Mouse (Mus musculus) limb, embryonic 14.5 days (tissue): ENCODE measurements around the gene Tmem50a. TPM values are rescaled to one million over a fixed set of nuclear protein-coding genes. Genes with fewer than 3 reads are reported as not detected.
A peak's percentile ranks its signal among the peaks of the same experiment; 100 is the strongest.

ENCODE experiments used
- ATAC-seq: fragments of 200-750 bp; cut with Nextera tagmentation; 2 replicates; pipeline ENCODE4 v1.8.0; 2017; ENCODE audit warnings: low read depth, moderate number of reproducible peaks, moderate TSS enrichment; ENCODE audit not compliant: low FRiP score
- DNase-seq: peaks from one replicate; pipeline ENCODE4 v3.0.0-alpha.2; 2015; ENCODE audit warnings: low spot score
- H3K27ac ChIP-seq: fragments of 300-500 bp; sonication (generic); replicated peaks from 2 replicates; pipeline ENCODE4 v1.5.1; 2014; ENCODE audit warnings: low read depth, mild to moderate bottlenecking, low read length, moderate library complexity, mixed read lengths
- H3K27me3 ChIP-seq: fragments of 300-500 bp; sonication (generic); 2 replicates; pipeline ENCODE4 v1.6.1; 2014; ENCODE audit warnings: low read length, mixed read lengths; ENCODE audit not compliant: control insufficient read depth, insufficient read depth
- H3K36me3 ChIP-seq: fragments of 300-500 bp; sonication (generic); 2 replicates; pipeline ENCODE4 v1.6.1; 2014; ENCODE audit warnings: mild to moderate bottlenecking, low read length, moderate library complexity, mixed read lengths; ENCODE audit not compliant: control insufficient read depth, insufficient read depth
- H3K4me1 ChIP-seq: fragments of 300-500 bp; sonication (generic); 2 replicates; pipeline ENCODE4 v1.6.1; 2014; ENCODE audit warnings: antibody characterized with exemption, low read length, mixed read lengths; ENCODE audit not compliant: control insufficient read depth, insufficient read depth
- H3K4me2 ChIP-seq: fragments of 300-500 bp; sonication (generic); replicated peaks from 2 replicates; pipeline ENCODE4 v1.6.1; 2014; ENCODE audit warnings: low read depth, mild to moderate bottlenecking, low read length, moderate library complexity; ENCODE audit not compliant: severe bottlenecking
- H3K4me3 ChIP-seq: fragments of 300-500 bp; sonication (generic); replicated peaks from 2 replicates; pipeline ENCODE4 v1.5.1; 2014; ENCODE audit warnings: low read length
- H3K9ac ChIP-seq: fragments of 300-500 bp; sonication (generic); 2 replicates; pipeline ENCODE4 v1.6.1; 2014; ENCODE audit warnings: mild to moderate bottlenecking, low read depth, low read length, moderate library complexity; ENCODE audit not compliant: severe bottlenecking
- H3K9me3 ChIP-seq: fragments of 300-500 bp; sonication (generic); 2 replicates; pipeline ENCODE4 v1.6.1; 2016; ENCODE audit warnings: low read length; ENCODE audit not compliant: control insufficient read depth
- POLR2A ChIP-seq: fragments of 200-500 bp; IDR thresholded peaks from 2 replicates; pipeline ENCODE4 v1.8.0; 2012; ENCODE audit warnings: inconsistent platforms, mild to moderate bottlenecking, moderate library complexity, borderline replicate concordance; ENCODE audit not compliant: insufficient read depth, insufficient read length; ENCODE audit errors: extremely low read depth
- WGBS: fragments of 180-500 bp; shearing (Covaris S2); extraction: QIAGEN DNeasy Blood & Tissue Kit; methylation state at CpG from one replicate; pipeline ENCODE4 v1.1.7; 2014; 5-methylcytosine and 5-hydroxymethylcytosine counted together
- polyA plus RNA-seq, 2 experiments: library from polyadenylated mRNA; depleted of rRNA in 1 of 2; stranded (reverse) in 1 of 2; unstranded in 1 of 2; fragments of >200 nt; fragmentation: Nextera tagmentation in 1 of 2; extraction: Ambion mirVana in 1 of 2; gene quantifications; 2 replicates each; pipeline versions ENCODE4 v1.2.1 to v1.2.3; 2012 to 2014

The Tmem50a gene
- polyA plus RNA-seq, 2 experiments, result 119 to 166 TPM

DNA sequence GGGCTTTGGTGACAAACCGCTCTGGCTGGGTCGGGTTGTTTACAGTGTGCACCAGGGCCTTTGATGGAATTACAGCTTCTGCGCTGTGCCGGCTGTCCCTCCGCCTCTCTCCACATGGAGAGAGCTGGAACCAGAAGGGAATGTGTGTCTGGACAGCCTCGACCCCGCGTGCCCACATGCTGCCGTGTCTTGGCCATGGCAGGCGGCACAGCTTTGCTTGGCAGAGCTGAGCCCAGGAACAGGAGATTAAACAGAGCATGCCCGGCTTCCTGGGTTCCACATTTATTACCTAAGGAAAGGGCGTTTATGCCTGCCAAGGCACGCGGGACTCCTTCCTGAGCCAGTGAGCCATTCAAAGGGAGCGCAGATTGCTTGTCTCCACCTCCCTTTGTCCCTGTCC lies 39.6 kb upstream of the Tmem50a start:
- Histone ChIP-seq H3K27ac (no peak overlapping the region), H3K4me2 (no peak overlapping the region), H3K9ac (no peak overlapping the region; the same call in 1 of the 2 replicates), H3K27me3 (no peaks in the 10 kb centered on the region; the same call in 1 of the 2 replicates), H3K36me3 (no peaks in the 10 kb centered on the region), H3K9me3 (no peaks in the 10 kb centered on the region), H3K4me1 (peaks cover 7% of the 10 kb centered on the region), H3K4me3 (no peak overlapping the region)
- no peak for ATAC-seq
- no peak for DNase-seq
- whole genome bisulfite sequencing, result 10% methylated on average over 15 of the region's 15 CpGs
- TF ChIP-seq POLR2A, result no peak

GRCm38 (mm10) chr4:134950518-134951091 lies 35.8 kb upstream of the Tmem50a start:
- ATAC-seq (peak; percentile 85), DNase-seq (peak; percentile 79)
- no peak overlapping the region for H3K4me2 ChIP-seq
- H3K9ac ChIP-seq, result no peak overlapping the region
- 3% methylated on average over 10 of the region's 11 CpGs for WGBS
- no peaks in the 10 kb centered on the region for H3K36me3 ChIP-seq
- no peaks in the 10 kb centered on the region for H3K9me3 ChIP-seq
- H3K4me3 ChIP-seq, result no peak overlapping the region
- no peak for TF ChIP-seq POLR2A
- no peak overlapping the region for H3K27ac ChIP-seq
- H3K4me1 ChIP-seq, result peaks cover 12% of the 10 kb centered on the region
- no peaks in the 10 kb centered on the region; the same call in 1 of the 2 replicates for H3K27me3 ChIP-seq

GRCm38 (mm10) chr4:134946024-134946744 lies 31.4 kb upstream of the Tmem50a start:
- ATAC-seq (no peak; the same call in 1 of the 2 replicates), DNase-seq (peak; percentile 82)
- WGBS, result 12% methylated on average over 17 of the region's 17 CpGs
- Histone ChIP-seq H3K4me3 (no peak overlapping the region), H3K4me2 (peak overlapping the region; percentile 41), H3K36me3 (no peaks in the 10 kb centered on the region), H3K9me3 (no peaks in the 10 kb centered on the region), H3K9ac (no peak overlapping the region), H3K4me1 (peaks cover 17% of the 10 kb centered on the region), H3K27me3 (0 out of 2 replicates have a peak, but pooled peaks cover 8% of the 10 kb centered on the region), H3K27ac (no peak overlapping the region)
- TF ChIP-seq POLR2A, result no peak

DNA sequence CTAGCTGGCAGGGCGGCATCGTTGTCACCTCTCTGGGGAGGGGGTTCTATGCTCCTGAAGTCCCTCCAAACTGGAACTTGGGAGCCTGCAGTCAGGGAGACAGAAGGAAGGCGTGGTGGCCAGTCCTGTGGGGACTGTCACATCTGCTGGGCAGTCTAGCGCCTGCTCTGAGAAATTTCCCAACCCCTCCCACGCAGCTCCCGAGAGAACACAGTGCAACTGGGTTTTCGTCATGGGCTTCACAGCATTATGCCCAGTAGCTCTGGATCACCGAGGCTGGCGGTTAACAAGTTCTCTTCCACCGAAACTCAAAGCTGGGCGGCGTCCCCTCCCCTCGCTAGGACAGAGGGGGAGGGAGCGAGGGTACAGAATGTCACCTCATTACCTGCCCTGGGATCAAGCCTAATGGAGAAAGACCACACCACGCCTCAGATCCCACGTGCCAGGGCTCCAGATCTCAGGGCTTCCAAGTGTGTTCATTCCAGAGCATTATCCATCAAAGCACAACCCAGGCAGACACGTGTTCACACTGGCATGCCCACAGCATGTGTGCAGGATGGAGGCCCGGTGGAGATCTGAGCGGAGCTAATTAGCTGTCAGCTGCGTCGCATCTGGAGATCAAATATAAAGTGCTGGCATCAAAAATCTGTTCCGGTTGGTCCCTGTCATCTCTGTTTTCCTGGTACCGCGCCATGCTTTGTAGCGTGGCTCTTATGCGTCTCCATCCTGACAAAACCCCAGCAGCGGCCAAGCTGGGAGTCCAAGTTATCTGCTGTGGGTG lies 29.1 kb upstream of the Tmem50a start:
- 0 out of 2 replicates have a peak overlapping the region, but pooled peaks have one; percentile 16 for H3K9ac ChIP-seq
- no peak overlapping the region for H3K4me3 ChIP-seq
- H3K9me3 ChIP-seq, result no peaks in the 10 kb centered on the region
- H3K27me3 ChIP-seq, result 0 out of 2 replicates have a peak, but pooled peaks cover 8% of the 10 kb centered on the region
- no peaks in the 10 kb centered on the region for H3K36me3 ChIP-seq
- H3K4me2 ChIP-seq, result no peak overlapping the region
- no peak overlapping the region for H3K27ac ChIP-seq
- peak; percentile 38 for DNase-seq
- WGBS, result 31% methylated on average over 27 of the region's 27 CpGs
- TF ChIP-seq POLR2A, result no peak
- peaks cover 9% of the 10 kb centered on the region for H3K4me1 ChIP-seq
- peak; percentile 62; the same call in 1 of the 2 replicates for ATAC-seq

- H3K36me3 ChIP-seq, result peaks cover 27% of the 10 kb centered on the region
- no peak for TF ChIP-seq POLR2A
- 50% methylated on average over 9 of the region's 9 CpGs for WGBS
These were observed 25.1 kb upstream of the Tmem50a start for GRCm38 (mm10) chr4:134939900-134940299.

More at GRCm38 (mm10) chr4:134939900-134940299, 25.1 kb upstream of the Tmem50a start:
- Histone ChIP-seq H3K27me3 (0 out of 2 replicates have a peak, but pooled peaks cover 3% of the 10 kb centered on the region), H3K9ac (no peak overlapping the region), H3K4me3 (no peak overlapping the region), H3K27ac (no peak overlapping the region), H3K9me3 (no peaks in the 10 kb centered on the region), H3K4me2 (peak overlapping the region; percentile 35), H3K4me1 (0 out of 2 replicates have a peak, but pooled peaks cover 4% of the 10 kb centered on the region)
- no peak for DNase-seq
- no peak for ATAC-seq
